Mouse (Mus musculus): Measurements from ENCODE around the gene Fam89b. TPM values are rescaled to one million over a fixed set of nuclear protein-coding genes. Genes with fewer than 3 reads are reported as not detected.

Gene Fam89b
- polyA plus RNA-seq, 1 experiment from 2014 or later = 193 TPM

DNA sequence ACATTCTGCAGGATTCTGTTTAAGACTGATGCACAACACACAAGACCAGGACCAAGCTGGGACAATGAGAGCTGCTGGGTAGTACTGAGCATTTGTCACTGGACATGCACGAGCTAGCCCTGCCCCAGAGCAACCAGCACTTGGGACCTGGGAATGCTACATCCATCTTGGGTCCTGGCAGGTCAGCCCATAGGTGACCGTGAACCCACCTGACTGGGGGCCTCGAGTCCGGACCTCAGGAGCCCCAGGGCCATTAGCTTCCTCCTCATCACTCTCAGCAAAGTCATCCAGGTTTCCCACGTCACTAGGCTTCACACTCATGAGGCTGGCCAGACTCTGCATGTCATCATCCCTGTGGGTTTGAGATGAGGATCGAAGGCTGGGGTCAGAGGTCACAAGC is 8.2 kb downstream of the Fam89b start:
- 95% methylated on average over 6 of the region's 6 CpGs for WGBS
- Histone ChIP-seq H3K4me3 (no peak overlapping the region), H3K27ac (no peak overlapping the region), H3K4me1 (peaks cover 21% of the 10 kb centered on the region), H3K9me3 (no peaks in the 10 kb centered on the region), H3K27me3 (replicated peaks) (no peaks in the 10 kb centered on the region), H3K9ac (no peak overlapping the region), H3K36me3 (peaks cover 81% of the 10 kb centered on the region), H3K4me2 (replicated peaks) (no peak overlapping the region)
- no peak for ATAC-seq (ENCODE audit: low FRiP score, low read depth)

DNA sequence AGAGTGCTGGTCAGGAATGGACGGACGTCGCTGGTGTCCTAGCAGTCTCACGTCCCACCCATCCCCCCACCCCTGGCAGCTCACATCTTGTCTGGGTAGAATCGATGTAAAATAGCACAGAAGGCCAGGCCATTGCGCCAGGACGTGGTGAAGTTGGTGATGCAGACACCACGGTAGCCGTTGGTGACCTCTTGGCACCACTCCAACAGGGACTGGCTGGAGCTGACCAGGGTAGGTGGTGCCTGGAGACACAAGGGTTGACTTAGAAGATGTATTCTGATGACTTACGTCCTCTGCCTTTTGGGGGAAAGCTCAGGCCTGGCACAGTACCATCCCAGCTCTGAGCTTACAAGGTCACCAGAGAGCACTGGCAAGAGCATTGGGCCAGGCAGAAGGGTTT is 12.5 kb downstream of the Fam89b start:
- H3K4me3 ChIP-seq = no peak overlapping the region
- H3K27me3 ChIP-seq (replicated peaks) = no peaks in the 10 kb centered on the region
- H3K9me3 ChIP-seq = no peaks in the 10 kb centered on the region
- peaks cover 89% of the 10 kb centered on the region for H3K36me3 ChIP-seq
- WGBS = 63% methylated on average over 10 of the region's 10 CpGs
- H3K4me1 ChIP-seq = peaks cover 13% of the 10 kb centered on the region
- no peak for ATAC-seq (ENCODE audit: low FRiP score, low read depth)
- H3K27ac ChIP-seq = no peak overlapping the region
- no peak overlapping the region for H3K4me2 ChIP-seq (replicated peaks)
- no peak overlapping the region for H3K9ac ChIP-seq

DNA sequence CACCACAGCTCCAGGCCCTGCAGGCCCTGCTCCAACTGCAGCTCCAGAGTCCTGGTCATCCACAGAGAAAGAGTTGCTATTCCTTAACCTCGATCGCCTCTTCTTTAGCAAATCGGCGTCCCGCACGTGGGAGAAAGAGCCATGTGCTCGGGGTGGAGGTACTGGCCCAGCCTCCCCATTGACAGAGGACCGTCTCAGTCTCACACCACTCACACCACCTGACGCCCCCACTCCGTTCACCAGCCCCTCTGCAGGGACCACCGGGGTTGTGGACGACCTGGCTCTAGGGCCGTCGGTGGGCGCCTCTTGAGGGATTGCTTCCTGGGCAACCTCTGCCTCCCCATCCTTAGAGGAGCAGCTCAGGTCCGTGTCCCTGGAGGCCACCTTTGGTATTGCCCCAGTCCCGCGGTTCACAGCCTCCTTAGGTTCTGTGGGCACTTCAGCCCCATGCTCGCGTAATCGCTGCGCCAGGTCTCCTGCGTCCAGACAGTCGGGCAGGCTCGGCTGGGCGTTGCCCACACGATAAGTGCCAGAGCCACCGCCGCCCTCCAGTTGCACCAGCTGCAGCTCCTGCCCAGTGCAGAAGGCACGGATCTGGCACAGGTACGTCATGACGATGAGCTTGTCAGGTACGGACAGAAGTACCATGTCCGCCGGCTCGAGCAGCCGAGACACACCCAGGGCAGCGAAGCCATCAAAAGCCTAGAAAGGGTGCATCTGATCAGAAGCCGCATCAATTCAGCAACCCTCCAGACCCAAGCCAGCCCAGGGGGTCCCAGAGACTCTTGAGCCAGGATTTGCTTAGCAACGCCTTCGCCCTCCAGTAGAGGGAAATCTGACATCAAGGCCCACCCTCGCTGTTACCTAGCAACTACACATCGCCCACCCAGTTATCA is 13.4 kb downstream of the Fam89b start:
- H3K4me2 ChIP-seq (replicated peaks) = peak overlapping the region; percentile 43
- H3K36me3 ChIP-seq = peaks cover 88% of the 10 kb centered on the region
- H3K4me3 ChIP-seq = no peak overlapping the region
- 17% methylated on average over 43 of the region's 43 CpGs for WGBS
- H3K27ac ChIP-seq = no peak overlapping the region
- ATAC-seq (ENCODE audit: low FRiP score, low read depth) = 0 out of 2 replicates have a peak, but pooled peaks have one; percentile 37
- H3K27me3 ChIP-seq (replicated peaks) = no peaks in the 10 kb centered on the region
- H3K9ac ChIP-seq = 0 out of 2 replicates have a peak overlapping the region, but pooled peaks have one; percentile 21
- H3K4me1 ChIP-seq = peaks cover 13% of the 10 kb centered on the region
- no peaks in the 10 kb centered on the region for H3K9me3 ChIP-seq

DNA sequence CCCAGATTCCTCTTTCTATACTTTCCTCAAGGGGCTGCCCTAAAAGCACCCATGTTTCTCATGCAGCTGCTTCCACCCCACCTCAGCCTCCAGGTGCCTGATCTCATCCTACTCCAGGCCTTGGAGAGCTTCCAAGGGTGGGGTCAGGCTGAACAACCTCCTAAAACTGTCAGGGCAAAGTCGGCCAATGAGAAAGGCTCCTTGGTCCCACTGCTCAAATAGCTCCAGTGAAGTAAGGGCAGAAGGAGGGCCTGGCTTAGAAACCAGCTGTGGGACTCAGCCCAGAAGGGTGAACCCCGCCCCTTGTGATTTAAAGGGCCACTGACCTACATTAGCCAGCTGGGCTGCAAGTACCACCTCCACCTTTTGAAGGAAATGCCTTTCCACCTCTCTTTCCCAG is 15.7 kb downstream of the Fam89b start:
- no peak for ATAC-seq (ENCODE audit: low FRiP score, low read depth)
- Histone ChIP-seq H3K4me2 (replicated peaks) (no peak overlapping the region), H3K4me1 (peaks cover 13% of the 10 kb centered on the region), H3K36me3 (peaks cover 85% of the 10 kb centered on the region), H3K9ac (no peak overlapping the region), H3K27ac (no peak overlapping the region), H3K4me3 (no peak overlapping the region), H3K27me3 (replicated peaks) (no peaks in the 10 kb centered on the region), H3K9me3 (no peaks in the 10 kb centered on the region)
- WGBS = 4% methylated on average over 2 of the region's 2 CpGs

DNA sequence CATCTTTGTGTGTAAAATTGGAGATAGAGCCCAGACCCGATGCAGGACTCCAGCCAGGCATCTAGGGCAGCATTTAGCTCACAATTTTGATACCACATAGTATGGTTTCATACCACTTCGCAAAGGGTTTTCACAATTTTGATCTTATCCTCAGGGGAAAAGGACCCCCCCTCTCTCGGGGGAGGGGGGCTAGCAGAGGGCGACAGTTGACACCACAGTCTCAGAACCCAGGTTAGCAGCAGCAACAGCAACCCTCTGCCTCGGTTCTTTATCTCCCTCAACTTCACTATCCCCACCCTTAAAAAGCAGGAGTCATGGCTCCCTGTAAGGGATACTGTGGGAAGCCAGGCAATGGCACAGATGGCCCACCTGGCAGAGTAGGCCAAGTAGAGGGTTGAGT is 16.2 kb downstream of the Fam89b start:
- no peaks in the 10 kb centered on the region for H3K9me3 ChIP-seq
- H3K9ac ChIP-seq = no peak overlapping the region
- H3K27ac ChIP-seq = no peak overlapping the region
- no peak overlapping the region for H3K4me3 ChIP-seq
- H3K4me2 ChIP-seq (replicated peaks) = no peak overlapping the region
- H3K36me3 ChIP-seq = peaks cover 86% of the 10 kb centered on the region
- WGBS = 75% methylated on average over 5 of the region's 5 CpGs
- peaks cover 13% of the 10 kb centered on the region for H3K4me1 ChIP-seq
- H3K27me3 ChIP-seq (replicated peaks) = no peaks in the 10 kb centered on the region
- ATAC-seq (ENCODE audit: low FRiP score, low read depth) = no peak

DNA sequence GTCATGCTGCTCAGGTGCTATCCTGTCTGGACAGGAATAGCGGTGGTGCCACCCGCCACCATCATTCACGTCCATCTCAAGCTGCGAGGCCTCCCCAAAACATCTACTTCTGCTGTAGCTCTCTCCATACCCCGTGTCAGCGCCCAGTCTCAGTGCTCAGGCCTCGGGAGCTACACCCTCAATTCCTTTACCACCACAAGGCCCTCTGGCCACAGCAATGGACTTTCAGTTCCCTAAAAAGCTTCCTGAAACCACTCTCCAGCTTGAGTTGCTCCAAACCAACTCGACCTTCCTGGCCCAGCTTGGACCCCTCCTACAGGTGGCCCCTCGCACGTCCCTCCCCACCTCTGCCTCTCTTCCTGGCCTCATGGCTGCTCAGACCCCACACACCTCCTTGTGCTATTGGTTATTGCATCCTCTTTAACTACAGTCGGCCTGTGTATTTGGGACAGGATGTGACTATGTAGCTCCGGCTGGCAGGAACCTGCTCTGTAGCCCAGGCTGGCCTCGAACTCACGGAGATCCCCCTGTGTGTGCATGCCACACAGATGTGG is 17.5 kb downstream of the Fam89b start:
- no peaks in the 10 kb centered on the region for H3K9me3 ChIP-seq
- no peak overlapping the region for H3K9ac ChIP-seq
- no peaks in the 10 kb centered on the region for H3K27me3 ChIP-seq (replicated peaks)
- WGBS = 93% methylated on average over 14 of the region's 14 CpGs
- H3K4me2 ChIP-seq (replicated peaks) = no peak overlapping the region
- ATAC-seq (ENCODE audit: low FRiP score, low read depth) = no peak
- no peak overlapping the region for H3K4me3 ChIP-seq
- H3K4me1 ChIP-seq = peaks cover 13% of the 10 kb centered on the region
- H3K36me3 ChIP-seq = peaks cover 81% of the 10 kb centered on the region
- H3K27ac ChIP-seq = no peak overlapping the region

DNA sequence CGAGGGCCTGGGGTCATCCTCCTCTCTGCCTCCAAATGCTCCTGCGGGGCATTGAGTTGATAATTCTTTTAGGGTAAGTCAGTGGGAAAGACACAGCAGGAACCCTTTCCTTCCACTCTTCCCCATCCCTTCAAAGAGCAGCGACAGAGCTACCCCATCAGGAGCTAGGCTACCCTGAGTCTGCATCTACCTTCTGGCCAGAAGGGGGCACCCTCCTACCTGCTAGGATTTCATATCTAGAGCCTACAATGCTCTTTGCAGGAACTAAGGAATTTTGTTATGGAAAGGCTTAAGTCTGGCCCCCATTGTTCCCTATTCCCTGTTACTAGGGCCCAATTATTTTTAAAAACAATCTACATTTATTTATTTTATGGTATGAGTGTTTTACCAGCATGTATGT is 18.2 kb downstream of the Fam89b start:
- WGBS = 7% methylated on average over 3 of the region's 3 CpGs
- Histone ChIP-seq H3K4me3 (no peak overlapping the region), H3K9me3 (no peaks in the 10 kb centered on the region), H3K27ac (no peak overlapping the region), H3K36me3 (peaks cover 84% of the 10 kb centered on the region), H3K4me2 (replicated peaks) (no peak overlapping the region), H3K27me3 (replicated peaks) (no peaks in the 10 kb centered on the region), H3K4me1 (peaks cover 10% of the 10 kb centered on the region; the same call in 1 of the 2 replicates), H3K9ac (no peak overlapping the region)
- no peak for ATAC-seq (ENCODE audit: low FRiP score, low read depth)

DNA sequence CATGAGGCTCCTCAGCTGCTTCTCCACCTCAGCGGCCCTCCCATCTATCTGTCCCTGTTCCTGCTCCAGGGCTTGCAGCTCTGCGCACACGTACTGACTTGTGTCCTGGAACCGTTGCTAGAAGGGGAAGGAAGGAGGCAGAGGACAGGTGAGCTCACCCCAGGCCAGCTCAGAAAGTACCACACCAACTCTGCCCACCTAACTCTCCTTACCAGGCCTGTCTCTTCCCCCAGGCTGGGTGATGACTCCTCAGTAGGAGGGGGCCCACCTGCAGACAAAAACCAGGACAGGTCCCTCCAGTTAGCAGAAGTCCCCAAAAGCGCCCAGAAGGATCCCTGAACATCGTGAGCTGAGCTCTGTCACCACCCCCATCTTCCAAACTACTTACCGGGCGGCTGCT is 18.9 kb downstream of the Fam89b start:
- peaks cover 83% of the 10 kb centered on the region for H3K36me3 ChIP-seq
- H3K9ac ChIP-seq = no peak overlapping the region
- H3K9me3 ChIP-seq = no peaks in the 10 kb centered on the region
- WGBS = 80% methylated on average over 8 of the region's 8 CpGs
- no peak overlapping the region for H3K4me2 ChIP-seq (replicated peaks)
- H3K4me3 ChIP-seq = no peak overlapping the region
- no peak overlapping the region for H3K27ac ChIP-seq
- H3K27me3 ChIP-seq (replicated peaks) = no peaks in the 10 kb centered on the region
- no peak for ATAC-seq (ENCODE audit: low FRiP score, low read depth)
- H3K4me1 ChIP-seq = peaks cover 4% of the 10 kb centered on the region; the same call in 1 of the 2 replicates

DNA sequence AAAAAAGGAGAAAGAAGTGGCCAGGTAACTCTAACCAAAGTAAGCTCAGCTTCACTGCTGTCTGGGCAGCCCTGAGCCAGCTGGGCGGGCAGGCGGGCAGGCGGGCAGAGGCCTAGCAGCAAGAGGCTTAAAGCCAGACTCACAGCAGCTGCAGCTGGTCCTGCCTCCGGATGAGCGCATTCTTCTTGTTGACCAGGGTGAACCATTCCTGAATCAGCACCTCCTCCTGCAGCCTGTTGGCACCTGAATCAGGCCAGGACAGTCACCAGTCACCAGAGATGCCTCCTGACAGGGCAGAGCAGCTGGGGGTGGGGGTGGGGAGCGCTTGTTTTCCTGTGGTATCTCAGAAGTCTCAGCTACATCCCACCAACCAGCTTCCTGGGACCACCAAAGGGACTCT is 19.4 kb downstream of the Fam89b start:
- no peaks in the 10 kb centered on the region for H3K9me3 ChIP-seq

DNA sequence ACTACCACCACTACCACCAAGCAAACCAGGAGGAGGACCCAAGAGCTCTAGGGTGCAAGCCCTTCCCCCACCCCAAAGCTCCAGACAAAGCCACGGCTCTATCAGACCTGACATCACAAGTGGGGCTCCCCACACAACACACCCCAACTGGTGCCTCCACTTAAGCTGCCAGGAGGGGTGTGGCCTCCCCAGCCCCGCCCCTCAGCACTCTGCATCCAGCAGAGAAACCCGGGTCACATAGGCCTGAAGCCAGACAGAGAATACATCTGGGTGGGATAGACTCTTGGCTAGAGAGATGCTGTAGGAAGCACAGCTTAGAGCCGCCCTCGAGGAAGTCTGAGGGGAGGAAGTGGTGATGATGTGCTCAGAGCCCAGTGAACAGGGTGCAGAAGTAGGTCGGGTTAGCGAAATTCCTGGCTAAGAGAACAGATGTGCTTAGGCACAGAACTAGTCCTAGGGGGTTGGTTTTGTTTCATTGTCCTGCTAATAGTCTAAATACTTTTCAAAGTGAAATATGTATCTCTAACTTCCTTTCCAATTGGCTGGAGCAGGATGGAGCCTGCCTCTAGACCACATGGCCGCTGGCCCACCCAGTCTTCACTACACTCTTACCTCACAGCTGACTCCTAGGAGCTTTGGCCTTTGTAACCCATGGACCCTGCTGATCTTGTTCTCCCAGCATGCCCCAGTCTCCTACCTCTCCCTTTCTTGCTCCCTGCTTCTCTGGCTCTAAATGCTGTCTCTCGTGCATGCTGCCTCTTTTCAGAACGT is 24.5 kb downstream of the Fam89b start:
- Histone ChIP-seq H3K4me2 (replicated peaks) (no peak overlapping the region), H3K27ac (no peak overlapping the region), H3K4me3 (no peak overlapping the region), H3K4me1 (0 out of 2 replicates have a peak, but pooled peaks cover 2% of the 10 kb centered on the region), H3K27me3 (replicated peaks) (no peaks in the 10 kb centered on the region), H3K9me3 (no peaks in the 10 kb centered on the region), H3K36me3 (peaks cover 73% of the 10 kb centered on the region), H3K9ac (no peak overlapping the region)
- WGBS = 52% methylated on average over 10 of the region's 10 CpGs
- no peak for ATAC-seq (ENCODE audit: low FRiP score, low read depth)

More for the DNA sequence above, 19.4 kb downstream of the Fam89b start:
- Histone ChIP-seq H3K27ac (no peak overlapping the region), H3K9ac (no peak overlapping the region), H3K4me2 (replicated peaks) (no peak overlapping the region), H3K4me1 (no peaks in the 10 kb centered on the region; the same call in 1 of the 2 replicates), H3K27me3 (replicated peaks) (no peaks in the 10 kb centered on the region), H3K36me3 (peaks cover 79% of the 10 kb centered on the region), H3K4me3 (no peak overlapping the region)
- WGBS = 95% methylated on average over 6 of the region's 6 CpGs
- ATAC-seq (ENCODE audit: low FRiP score, low read depth) = no peak

DNA sequence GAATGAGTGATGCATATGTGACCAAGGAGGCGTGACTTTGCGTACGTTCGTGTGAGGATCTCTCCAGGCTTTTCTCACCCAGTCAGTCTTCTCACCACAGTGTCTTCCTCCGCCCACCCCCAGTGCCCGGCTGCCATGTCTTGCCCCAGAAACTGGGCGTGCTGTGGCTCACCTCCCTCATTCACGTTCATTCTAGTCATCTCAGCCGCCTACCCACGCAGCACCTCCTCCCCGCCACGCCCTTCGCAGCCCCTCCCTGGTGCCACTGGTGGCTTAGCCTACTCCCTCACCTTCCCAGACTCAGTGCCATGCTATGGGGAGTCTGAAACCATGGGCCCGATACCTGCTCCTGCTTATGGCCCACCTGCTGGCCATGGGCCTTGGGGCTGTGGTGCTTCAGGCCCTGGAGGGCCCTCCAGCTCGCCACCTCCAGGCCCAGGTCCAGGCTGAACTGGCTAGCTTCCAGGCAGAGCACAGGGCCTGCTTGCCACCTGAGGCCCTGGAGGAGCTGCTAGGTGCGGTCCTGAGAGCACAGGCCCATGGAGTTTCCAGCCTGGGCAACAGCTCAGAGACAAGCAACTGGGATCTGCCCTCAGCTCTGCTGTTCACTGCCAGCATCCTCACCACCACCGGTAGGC is 25.2 kb downstream of the Fam89b start, which contains the start of gene Kcnk7:
Gene Kcnk7 (plus strand): TSS at position 205 of the 638 bp plus-strand sequence.
- no peak within 1 kb of the TSS for H3K4me3 ChIP-seq
- peaks cover 74% of the 10 kb centered on the region for H3K36me3 ChIP-seq
- H3K9me3 ChIP-seq = no peaks in the 10 kb centered on the region
- H3K4me1 ChIP-seq = 0 out of 2 replicates have a peak, but pooled peaks cover 2% of the 10 kb centered on the region
- H3K27me3 ChIP-seq (replicated peaks) = no peaks in the 10 kb centered on the region
- WGBS = 81% methylated on average over 17 of the region's 17 CpGs
- no peak within 1 kb of the TSS for H3K9ac ChIP-seq
- no peak within 1 kb of the TSS for H3K27ac ChIP-seq
- ATAC-seq (ENCODE audit: low FRiP score, low read depth) = no peak
- no peak within 1 kb of the TSS for H3K4me2 ChIP-seq (replicated peaks)

Measured in neural tube, embryonic 12.5 days (tissue).